In genomic region chr1:177408690-177409089, GRCm38 (mm10) we compare ENCODE assay signal across 9 mouse cellular contexts. TPM values are rescaled to one million over a fixed set of nuclear protein-coding genes. Genes with fewer than 3 reads are reported as not detected.
DNase-seq lines count a peak whose midpoint lies in the region; ATAC-seq lines count a peak whose summit lies in the region.
"Had no signal": no experiment of that assay in that cellular context is flagged by ENCODE, and none has a peak within 500 bp of the region (broad histone marks: within the 10 kb centered on the region; RNA-seq: fewer than 3 reads in every experiment).

No protein-coding gene starts in this region.

- H3K27ac ChIP-seq in midbrain, embryonic 14.5 days (replicated peaks; ENCODE audit: low read depth, low read length), result no peak overlapping the region
- H3K27ac ChIP-seq: liver, embryonic 15.5 days had no signal

- peaks cover 17% of the 10 kb centered on the region for H3K4me1 ChIP-seq in midbrain, embryonic 14.5 days (ENCODE audit: control insufficient read depth, insufficient read depth, low read length)
- H3K4me1 ChIP-seq: liver, embryonic 15.5 days had no signal

- no peak overlapping the region for H3K9ac ChIP-seq in midbrain, embryonic 14.5 days (replicated peaks; ENCODE audit: low read length)
- H3K9ac ChIP-seq: liver, embryonic 15.5 days had no signal

- DNase-seq in heart, adult 8-10 months (ENCODE audit: low spot score), result peak; percentile 55
- no peak for DNase-seq in heart, adult 11 months
- peak; percentile 68 for DNase-seq in brain, adult 2 months (ENCODE audit: low read depth, low spot score)
- peak; percentile 50 to 60 for DNase-seq in kidney, postnatal 4 days
- peak; percentile 63 to 76 for DNase-seq in spleen, postnatal 36 days (ENCODE audit: low spot score in 2 of 2)
- no peak for DNase-seq in left cerebral cortex, postnatal 36 days (ENCODE audit: low spot score in 2 of 2)
- DNase-seq in midbrain, embryonic 14.5 days, result no peak

- H3K9me3 ChIP-seq in midbrain, embryonic 14.5 days (ENCODE audit: control insufficient read depth, low read length), result no peaks in the 10 kb centered on the region
- H3K9me3 ChIP-seq: liver, embryonic 15.5 days had no signal

- peak; percentile 85 for ATAC-seq in CD4-positive, CD25-positive, alpha-beta regulatory T cell, adult 4 months
- ATAC-seq in midbrain, embryonic 14.5 days (ENCODE audit: low FRiP score, low TSS enrichment), result no peak

- intact Hi-C loops in left cerebral cortex, postnatal 36 days (cut with DNase I), result no loop called here

- no peak overlapping the region for H3K4me2 ChIP-seq in midbrain, embryonic 14.5 days (ENCODE audit: low read length)
- H3K4me2 ChIP-seq: liver, embryonic 15.5 days had no signal

- H3K4me3 ChIP-seq in midbrain, embryonic 14.5 days (replicated peaks; ENCODE audit: low read depth, low read length), result no peak overlapping the region
- H3K4me3 ChIP-seq: liver, embryonic 15.5 days had no signal

- no peaks in the 10 kb centered on the region for H3K36me3 ChIP-seq in midbrain, embryonic 14.5 days (ENCODE audit: control insufficient read depth, insufficient read depth, low read length)
- H3K36me3 ChIP-seq: liver, embryonic 15.5 days had no signal

- 83% methylated on average over 3 of the region's 3 CpGs for WGBS in midbrain, embryonic 14.5 days

- H3K27me3 ChIP-seq in midbrain, embryonic 14.5 days (ENCODE audit: control insufficient read depth, insufficient read depth, low read length), result no peaks in the 10 kb centered on the region
- H3K27me3 ChIP-seq: liver, embryonic 15.5 days had no signal

RNA-seq across cellular contexts. Expression of gene Zbtb18, which starts 33.5 kb away (rescaled TPM):
- total RNA-seq in heart, adult 8-10 months (2022), result 10 to 100 TPM; 53.3 to 57.6 (median 54.3) TPM
- 1 to 10 TPM; 1.7 to 3.2 TPM for polyA plus RNA-seq in CD4-positive, CD25-positive, alpha-beta regulatory T cell, adult 4 months (2017; shearing (Covaris generic))
- 100 to 1,000 TPM; 354 to 392 TPM for total RNA-seq in left cerebral cortex, postnatal 36 days (2021)
- polyA plus RNA-seq in midbrain, embryonic 14.5 days (2014; fragmentation: Nextera tagmentation; extraction: Ambion mirVana), result 11.9 and 13.4 TPM in 2 replicates

Comparison
In these comparisons a context has a peak if more than half of its experiments do, and no peak if none do; other contexts are left out.
1. DNase-seq: peak in heart, adult 8-10 months (single experiment), brain, adult 2 months (single experiment), kidney, postnatal 4 days (2 of 2) and spleen, postnatal 36 days (2 of 2); none in heart, adult 11 months (single experiment), left cerebral cortex, postnatal 36 days (0 of 2) and midbrain, embryonic 14.5 days (single experiment).
2. RNA of gene Zbtb18, which starts 33.5 kb away (total RNA-seq): 354 to 392 TPM in left cerebral cortex, postnatal 36 days; 53.3 to 57.6 TPM in heart, adult 8-10 months; every median in the first group is over 4 times any median in the second.